Mouse (Mus musculus) T-helper 1 cell (primary cell): ENCODE data around the gene Zfp641.

Experiments used
- in situ Hi-C: fragments of 300-600 bp; cut with MboI, MseI; formaldehyde crosslinking; loops from one replicate; pipeline ENCODE4 v1.15.1; 2025; ENCODE audit warnings: high pct_unique_total_duplicates

Zfp641 gene

GRCm38 (mm10) chr15:98295628-98296551 lies at the start of gene Zfp641:
Gene Zfp641, minus strand, starts transcription at chr15:98296161.
- in situ Hi-C loops, result no loop called here

GRCm38 (mm10) chr15:98340887-98341286 lies 44.9 kb upstream of the Zfp641 start, which contains the start of gene Olfr284:
Gene Olfr284, minus strand, starts transcription at chr15:98340987.
- in situ Hi-C loops, result no loop called here

GRCm38 (mm10) chr15:98317177-98317724 lies 21.3 kb upstream of the Zfp641 start, which contains the start of gene Olfr285:
Gene Olfr285, minus strand, starts transcription at chr15:98317353.
- in situ Hi-C loops, result no loop called here

- in situ Hi-C loops, result no loop called here
Observed at GRCm38 (mm10) chr15:98315703-98316102, 19.7 kb upstream of the Zfp641 start.

- in situ Hi-C loops, result no loop called here
Observed at GRCm38 (mm10) chr15:98293651-98294050, 2.3 kb downstream of the Zfp641 start.

- in situ Hi-C loops, result no loop called here
Observed at GRCm38 (mm10) chr15:98288566-98288965, 7.4 kb downstream of the Zfp641 start.

GRCm38 (mm10) chr15:98286418-98286817 lies 9.5 kb downstream of the Zfp641 start:
- in situ Hi-C loops, result no loop called here

GRCm38 (mm10) chr15:98257776-98258175 lies 38.2 kb downstream of the Zfp641 start:
- in situ Hi-C loops, result no loop called here

- in situ Hi-C loops, result no loop called here
Observed at GRCm38 (mm10) chr15:98257193-98257592, 38.8 kb downstream of the Zfp641 start, which contains the start of gene H1fnt. Gene H1fnt, minus strand, starts transcription at chr15:98257293.

- in situ Hi-C loops, result no loop called here
Observed at GRCm38 (mm10) chr15:98256271-98256670, 39.7 kb downstream of the Zfp641 start.
